Mouse (Mus musculus): ENCODE data around the gene Glra4. TPM values are rescaled to one million over a fixed set of nuclear protein-coding genes. Genes with fewer than 3 reads are reported as not detected.
A peak's percentile ranks its signal among the peaks of the same experiment; 100 is the strongest.

Gene Glra4
- polyA plus RNA-seq, 1 experiment from 2014 or later = not detected

- H3K4me2 ChIP-seq (ENCODE audit: low read depth) = no peak overlapping the region
- DNase-seq (ENCODE audit: low spot score) (no peak), ATAC-seq (ENCODE audit: insufficient read depth, low FRiP score, low TSS enrichment) (no peak)
- H3K4me3 ChIP-seq (ENCODE audit: low read depth, low read length) = no peak overlapping the region
- no peaks in the 10 kb centered on the region for H3K9me3 ChIP-seq (ENCODE audit: control insufficient read depth, low read length)
- peaks cover 2% of the 10 kb centered on the region; the same call in 1 of the 2 replicates for H3K27me3 ChIP-seq (ENCODE audit: control insufficient read depth, insufficient read depth, low read length)
- H3K36me3 ChIP-seq (ENCODE audit: control insufficient read depth, insufficient read depth, low read length) = no peaks in the 10 kb centered on the region
- H3K9ac ChIP-seq (ENCODE audit: low read length) = no peak overlapping the region
- H3K4me1 ChIP-seq (ENCODE audit: control insufficient read depth, insufficient read depth, low read length) = no peaks in the 10 kb centered on the region
- no peak overlapping the region for H3K27ac ChIP-seq (ENCODE audit: low read depth, low read length)
- 73% methylated on average over 3 of the region's 3 CpGs for whole genome bisulfite sequencing
Measured at GRCm38 (mm10) chrX:136778046-136778445, 1.9 kb downstream of the Glra4 start.

GRCm38 (mm10) chrX:136773035-136773434 is 6.9 kb downstream of the Glra4 start:
- no peak overlapping the region for H3K4me2 ChIP-seq (ENCODE audit: low read depth)
- H3K27me3 ChIP-seq (ENCODE audit: control insufficient read depth, insufficient read depth, low read length) = no peaks in the 10 kb centered on the region
- no peaks in the 10 kb centered on the region for H3K4me1 ChIP-seq (ENCODE audit: control insufficient read depth, insufficient read depth, low read length)
- H3K9ac ChIP-seq (ENCODE audit: low read length) = no peak overlapping the region
- no peak overlapping the region for H3K27ac ChIP-seq (ENCODE audit: low read depth, low read length)
- ATAC-seq (ENCODE audit: insufficient read depth, low FRiP score, low TSS enrichment) (no peak), DNase-seq (ENCODE audit: low spot score) (no peak)
- H3K9me3 ChIP-seq (ENCODE audit: control insufficient read depth, low read length) = no peaks in the 10 kb centered on the region
- H3K4me3 ChIP-seq (ENCODE audit: low read depth, low read length) = no peak overlapping the region
- H3K36me3 ChIP-seq (ENCODE audit: control insufficient read depth, insufficient read depth, low read length) = no peaks in the 10 kb centered on the region
- WGBS = 72% methylated on average over 1 of the region's 1 CpGs

- Histone ChIP-seq H3K27me3 (ENCODE audit: control insufficient read depth, insufficient read depth, low read length) (no peaks in the 10 kb centered on the region), H3K9ac (ENCODE audit: low read length) (no peak overlapping the region), H3K4me1 (ENCODE audit: control insufficient read depth, insufficient read depth, low read length) (no peaks in the 10 kb centered on the region), H3K27ac (ENCODE audit: low read depth, low read length) (no peak overlapping the region), H3K4me2 (ENCODE audit: low read depth) (no peak overlapping the region), H3K9me3 (ENCODE audit: control insufficient read depth, low read length) (no peaks in the 10 kb centered on the region), H3K36me3 (ENCODE audit: control insufficient read depth, insufficient read depth, low read length) (no peaks in the 10 kb centered on the region), H3K4me3 (ENCODE audit: low read depth, low read length) (no peak overlapping the region)
- ATAC-seq (ENCODE audit: insufficient read depth, low FRiP score, low TSS enrichment) (no peak), DNase-seq (ENCODE audit: low spot score) (no peak)
- WGBS = 80% methylated on average over 11 of the region's 11 CpGs
Measured at GRCm38 (mm10) chrX:136761103-136762074, 18.6 kb downstream of the Glra4 start.

GRCm38 (mm10) chrX:136755464-136755863 is 24.5 kb downstream of the Glra4 start:
- 84% methylated on average over 3 of the region's 3 CpGs for WGBS
- Histone ChIP-seq H3K9ac (ENCODE audit: low read length) (no peak overlapping the region), H3K27me3 (ENCODE audit: control insufficient read depth, insufficient read depth, low read length) (no peaks in the 10 kb centered on the region), H3K27ac (ENCODE audit: low read depth, low read length) (no peak overlapping the region), H3K4me3 (ENCODE audit: low read depth, low read length) (no peak overlapping the region), H3K9me3 (ENCODE audit: control insufficient read depth, low read length) (no peaks in the 10 kb centered on the region), H3K4me2 (ENCODE audit: low read depth) (no peak overlapping the region), H3K36me3 (ENCODE audit: control insufficient read depth, insufficient read depth, low read length) (no peaks in the 10 kb centered on the region), H3K4me1 (ENCODE audit: control insufficient read depth, insufficient read depth, low read length) (no peaks in the 10 kb centered on the region)
- ATAC-seq (ENCODE audit: insufficient read depth, low FRiP score, low TSS enrichment) (no peak), DNase-seq (ENCODE audit: low spot score) (no peak)

GRCm38 (mm10) chrX:136749329-136749728 is 30.6 kb downstream of the Glra4 start:
- no peak overlapping the region for H3K27ac ChIP-seq (ENCODE audit: low read depth, low read length)
- no peak overlapping the region for H3K9ac ChIP-seq (ENCODE audit: low read length)
- H3K27me3 ChIP-seq (ENCODE audit: control insufficient read depth, insufficient read depth, low read length) = no peaks in the 10 kb centered on the region
- WGBS = 80% methylated on average over 4 of the region's 4 CpGs
- H3K9me3 ChIP-seq (ENCODE audit: control insufficient read depth, low read length) = no peaks in the 10 kb centered on the region
- ATAC-seq (ENCODE audit: insufficient read depth, low FRiP score, low TSS enrichment) (no peak), DNase-seq (ENCODE audit: low spot score) (no peak)
- H3K4me1 ChIP-seq (ENCODE audit: control insufficient read depth, insufficient read depth, low read length) = no peaks in the 10 kb centered on the region
- H3K4me3 ChIP-seq (ENCODE audit: low read depth, low read length) = no peak overlapping the region
- no peaks in the 10 kb centered on the region for H3K36me3 ChIP-seq (ENCODE audit: control insufficient read depth, insufficient read depth, low read length)
- H3K4me2 ChIP-seq (ENCODE audit: low read depth) = no peak overlapping the region

- Histone ChIP-seq H3K9me3 (ENCODE audit: control insufficient read depth, low read length) (no peaks in the 10 kb centered on the region), H3K9ac (ENCODE audit: low read length) (no peak overlapping the region), H3K4me1 (ENCODE audit: control insufficient read depth, insufficient read depth, low read length) (no peaks in the 10 kb centered on the region), H3K4me2 (ENCODE audit: low read depth) (no peak overlapping the region), H3K36me3 (ENCODE audit: control insufficient read depth, insufficient read depth, low read length) (no peaks in the 10 kb centered on the region), H3K27me3 (ENCODE audit: control insufficient read depth, insufficient read depth, low read length) (no peaks in the 10 kb centered on the region), H3K27ac (ENCODE audit: low read depth, low read length) (no peak overlapping the region), H3K4me3 (ENCODE audit: low read depth, low read length) (no peak overlapping the region)
- no peak for ATAC-seq (ENCODE audit: insufficient read depth, low FRiP score, low TSS enrichment)
- 78% methylated on average over 8 of the region's 8 CpGs for WGBS
- DNase-seq (ENCODE audit: low spot score) = no peak
Measured at GRCm38 (mm10) chrX:136744663-136745062, 35.3 kb downstream of the Glra4 start.

- Histone ChIP-seq H3K9me3 (ENCODE audit: control insufficient read depth, low read length) (no peaks in the 10 kb centered on the region), H3K4me3 (ENCODE audit: low read depth, low read length) (no peak within 1 kb of the TSS), H3K27me3 (ENCODE audit: control insufficient read depth, insufficient read depth, low read length) (no peaks in the 10 kb centered on the region), H3K27ac (ENCODE audit: low read depth, low read length) (no peak within 1 kb of the TSS), H3K36me3 (ENCODE audit: control insufficient read depth, insufficient read depth, low read length) (no peaks in the 10 kb centered on the region), H3K9ac (ENCODE audit: low read length) (no peak within 1 kb of the TSS), H3K4me2 (ENCODE audit: low read depth) (peak within 1 kb of the TSS; percentile 1; the same call in 1 of the 2 replicates), H3K4me1 (ENCODE audit: control insufficient read depth, insufficient read depth, low read length) (no peaks in the 10 kb centered on the region)
- ATAC-seq (ENCODE audit: insufficient read depth, low FRiP score, low TSS enrichment) (no peak), DNase-seq (ENCODE audit: low spot score) (no peak)
- 82% methylated on average over 12 of the region's 12 CpGs for WGBS
Measured at GRCm38 (mm10) chrX:136743459-136743858, 36.5 kb downstream of the Glra4 start, which contains the start of gene Morf4l2. Gene Morf4l2, minus strand, starts transcription at chrX:136743690.

- Histone ChIP-seq H3K36me3 (ENCODE audit: control insufficient read depth, insufficient read depth, low read length) (no peaks in the 10 kb centered on the region), H3K4me3 (ENCODE audit: low read depth, low read length) (no peak overlapping the region), H3K27me3 (ENCODE audit: control insufficient read depth, insufficient read depth, low read length) (no peaks in the 10 kb centered on the region), H3K27ac (ENCODE audit: low read depth, low read length) (no peak overlapping the region), H3K4me1 (ENCODE audit: control insufficient read depth, insufficient read depth, low read length) (no peaks in the 10 kb centered on the region), H3K4me2 (ENCODE audit: low read depth) (peak overlapping the region; percentile 1; the same call in 1 of the 2 replicates), H3K9me3 (ENCODE audit: control insufficient read depth, low read length) (no peaks in the 10 kb centered on the region), H3K9ac (ENCODE audit: low read length) (no peak overlapping the region)
- no peak for ATAC-seq (ENCODE audit: insufficient read depth, low FRiP score, low TSS enrichment)
- 31% methylated on average over 5 of the region's 5 CpGs for WGBS
- peak; percentile 54 for DNase-seq (ENCODE audit: low spot score)
Measured at GRCm38 (mm10) chrX:136742661-136743103, 37.3 kb downstream of the Glra4 start.

GRCm38 (mm10) chrX:136742241-136742640 is 37.7 kb downstream of the Glra4 start:
- Histone ChIP-seq H3K9me3 (ENCODE audit: control insufficient read depth, low read length) (no peaks in the 10 kb centered on the region), H3K27me3 (ENCODE audit: control insufficient read depth, insufficient read depth, low read length) (no peaks in the 10 kb centered on the region), H3K36me3 (ENCODE audit: control insufficient read depth, insufficient read depth, low read length) (no peaks in the 10 kb centered on the region), H3K4me1 (ENCODE audit: control insufficient read depth, insufficient read depth, low read length) (no peaks in the 10 kb centered on the region), H3K4me2 (ENCODE audit: low read depth) (peak overlapping the region; percentile 45), H3K4me3 (ENCODE audit: low read depth, low read length) (peak overlapping the region; percentile 39), H3K9ac (ENCODE audit: low read length) (peak overlapping the region; percentile 50), H3K27ac (ENCODE audit: low read depth, low read length) (0 out of 2 replicates have a peak overlapping the region, but pooled peaks have one; percentile 39)
- ATAC-seq (ENCODE audit: insufficient read depth, low FRiP score, low TSS enrichment) = no peak
- DNase-seq (ENCODE audit: low spot score) = peak; percentile 20
- 32% methylated on average over 10 of the region's 10 CpGs for WGBS

Measured in neural tube, embryonic 11.5 days (tissue).